Mouse (Mus musculus) cerebellum, postnatal 4 days (tissue): ENCODE results near the gene Cd40.
A peak's percentile ranks its signal among the peaks of the same experiment; 100 is the strongest.

Source experiments
- DNase-seq, 2 experiments: peaks; one replicate each; pipeline ENCODE4 v3.0.0; 2022; ENCODE audit warnings: low spot score in 2 of 2, mixed read lengths in 1 of 2

The Cd40 gene

DNA sequence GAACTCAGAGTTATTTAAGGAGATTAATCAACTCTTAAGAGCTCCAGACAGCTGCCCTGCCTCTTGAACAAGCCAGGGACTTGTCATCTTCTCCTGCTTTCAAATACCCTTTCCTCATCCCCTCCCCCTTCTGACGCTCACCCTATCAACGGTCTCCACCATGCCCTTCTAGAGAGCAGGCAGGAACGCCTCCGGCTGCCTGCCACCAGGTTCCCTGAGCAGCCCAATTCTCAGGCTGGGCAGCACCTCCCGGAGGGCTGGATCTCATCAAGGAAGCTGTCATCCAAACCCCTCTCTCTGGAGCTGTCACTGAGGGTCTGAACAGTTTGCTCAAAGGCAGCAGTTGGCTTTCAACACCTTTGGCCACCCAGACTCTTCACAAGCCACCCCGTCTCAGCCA lies 45.3 kb downstream of the Cd40 start:
- DNase-seq: no peak

GRCm38 (mm10) chr2:165102920-165103319 lies 47.5 kb downstream of the Cd40 start:
- no peak for DNase-seq

- DNase-seq: no peak
Measured at GRCm38 (mm10) chr2:165105513-165106079, 50.2 kb downstream of the Cd40 start.

DNA sequence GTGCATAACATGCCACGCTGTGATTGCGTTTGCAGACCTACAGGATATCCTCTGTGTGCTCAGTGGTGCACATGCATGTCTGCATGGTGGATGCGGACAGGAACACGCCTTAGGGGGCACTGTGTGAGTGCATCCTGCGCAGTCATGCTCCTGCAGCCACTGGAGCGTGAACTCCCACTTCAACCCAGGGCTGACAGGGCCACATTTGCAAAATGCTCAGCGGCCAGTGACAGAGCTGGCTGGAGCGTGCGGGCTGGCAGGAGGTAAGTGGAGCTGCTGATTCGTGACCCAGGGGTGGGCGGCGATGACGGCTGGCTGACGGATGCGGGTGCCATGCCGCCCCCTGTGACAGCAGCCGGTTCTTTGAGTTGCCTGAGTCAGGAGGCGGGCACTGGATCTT lies 51.2 kb downstream of the Cd40 start:
- no peak for DNase-seq

- peak; percentile 68 to 90 for DNase-seq
Measured at GRCm38 (mm10) chr2:165112149-165112548, 56.7 kb downstream of the Cd40 start.

- no peak for DNase-seq
Measured at GRCm38 (mm10) chr2:165113733-165114132, 58.3 kb downstream of the Cd40 start.

- no peak for DNase-seq
Measured at GRCm38 (mm10) chr2:165120765-165121164, 65.3 kb downstream of the Cd40 start.

DNA sequence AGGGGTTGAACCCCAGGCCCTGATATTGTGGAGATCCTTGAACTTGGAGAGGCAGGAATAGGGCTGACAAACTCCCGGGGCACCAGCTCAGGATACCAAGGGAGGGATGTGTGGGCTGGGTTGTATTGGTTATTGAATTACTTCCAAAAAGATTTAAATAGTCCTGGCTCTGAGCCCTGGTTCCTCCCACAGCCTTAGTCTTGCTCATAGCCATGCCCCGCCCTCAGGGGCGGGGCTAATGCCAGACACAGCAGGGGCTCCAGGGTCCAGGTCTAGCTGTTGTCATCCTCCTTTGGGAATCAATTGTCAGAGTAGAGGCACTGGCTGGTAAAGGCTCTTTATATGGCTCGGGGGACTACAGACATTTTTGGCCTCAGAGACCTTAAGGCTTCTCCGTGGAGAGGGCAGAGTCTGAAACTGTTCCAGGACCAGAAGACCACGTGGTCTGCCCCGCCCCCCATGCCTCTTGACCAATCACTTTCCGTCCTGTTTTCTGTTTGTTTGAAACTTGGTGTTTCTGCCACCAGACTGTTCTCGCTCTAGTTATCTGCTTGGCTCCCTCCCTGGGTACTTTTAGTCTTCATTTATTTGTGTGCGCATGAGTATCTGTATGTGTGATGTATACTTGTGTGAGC lies 65.9 kb downstream of the Cd40 start:
- peak in 1 of 2 experiments; percentile 23 for DNase-seq
